Mouse (Mus musculus): ENCODE measurements around the gene Vwa2. TPM values are rescaled to one million over a fixed set of nuclear protein-coding genes. Genes with fewer than 3 reads are reported as not detected.

The Vwa2 gene
- total RNA-seq, 4 experiments from 2014 or later = not detected

DNA sequence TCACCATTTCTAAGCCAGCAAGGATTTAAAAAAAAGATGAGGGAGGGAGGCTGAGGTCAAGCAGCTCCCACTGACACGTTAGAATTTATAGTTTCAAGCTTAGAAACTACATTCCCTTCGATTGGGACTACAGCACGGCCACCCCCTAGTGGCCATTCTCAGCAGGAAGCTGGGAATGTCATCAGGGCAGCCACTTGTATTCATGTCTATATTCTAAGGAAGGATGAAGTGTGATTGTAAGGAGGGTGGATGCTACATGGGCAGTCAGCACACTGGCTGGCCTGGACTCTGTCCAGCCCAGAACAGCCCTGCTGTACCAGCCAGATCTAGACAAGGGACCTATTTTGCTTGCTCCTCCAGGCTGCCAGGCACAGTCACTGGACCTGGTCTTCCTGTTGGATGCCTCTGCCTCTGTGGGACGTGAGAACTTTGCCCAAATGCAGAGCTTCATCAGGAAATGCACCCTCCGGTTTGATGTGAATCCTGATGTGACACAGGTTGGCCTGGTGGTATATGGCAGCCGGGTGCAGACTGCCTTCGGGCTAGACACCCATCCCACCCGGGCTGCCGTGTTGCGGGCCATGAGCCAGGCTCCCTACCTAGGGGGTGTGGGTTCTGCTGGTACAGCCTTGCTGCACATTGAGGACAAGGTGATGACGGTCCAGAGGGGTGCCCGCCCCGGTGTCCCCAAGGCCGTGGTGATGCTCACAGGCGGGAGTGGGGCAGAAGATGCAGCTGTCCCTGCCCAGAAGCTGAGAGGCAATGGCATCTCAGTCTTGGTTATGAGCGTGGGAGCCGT lies 34.6 kb downstream of the Vwa2 start:
- DNase-seq (ENCODE audit: low spot score) = no peak

DNA sequence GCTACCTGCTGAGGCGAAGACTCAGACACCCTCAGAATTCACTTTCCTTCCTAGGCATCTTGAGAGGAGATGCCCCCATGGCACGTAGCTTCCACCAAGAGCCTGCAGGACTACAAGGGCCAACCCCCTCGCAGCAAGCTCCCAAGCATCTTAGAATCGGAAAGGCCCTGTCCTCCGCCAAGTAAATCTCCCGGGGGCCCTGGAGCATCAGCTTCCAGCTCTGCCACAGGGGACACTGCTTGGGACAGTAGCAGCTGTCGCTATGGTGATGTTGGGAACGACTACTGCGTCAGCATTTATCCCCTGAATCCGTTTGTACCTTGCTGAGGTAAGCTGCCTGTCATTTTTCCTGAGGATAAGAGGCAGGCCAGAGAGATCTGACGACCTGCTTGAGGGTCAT lies 36.5 kb downstream of the Vwa2 start:
- DNase-seq (ENCODE audit: low spot score) = no peak

DNA sequence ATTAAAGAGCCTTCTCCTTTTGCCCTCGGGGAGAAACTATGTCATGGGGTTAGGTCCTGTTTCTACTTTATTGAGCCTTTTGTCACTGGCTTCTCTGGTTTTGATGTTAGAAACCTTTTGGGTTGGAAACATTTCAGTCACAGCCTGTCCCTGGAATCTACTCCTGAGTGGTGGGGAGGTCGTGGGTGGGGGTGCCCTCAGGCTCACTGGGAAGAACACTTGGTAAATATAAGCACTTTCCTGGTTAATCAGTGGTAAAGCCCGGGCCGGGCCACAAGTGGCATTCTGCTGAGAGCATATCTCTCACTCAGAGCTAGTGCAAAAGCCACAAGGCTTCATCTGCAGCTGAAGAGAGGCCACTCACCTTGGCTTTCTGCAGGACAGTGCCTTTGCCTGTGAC lies 39.7 kb downstream of the Vwa2 start:
- DNase-seq (ENCODE audit: low spot score) = no peak

DNA sequence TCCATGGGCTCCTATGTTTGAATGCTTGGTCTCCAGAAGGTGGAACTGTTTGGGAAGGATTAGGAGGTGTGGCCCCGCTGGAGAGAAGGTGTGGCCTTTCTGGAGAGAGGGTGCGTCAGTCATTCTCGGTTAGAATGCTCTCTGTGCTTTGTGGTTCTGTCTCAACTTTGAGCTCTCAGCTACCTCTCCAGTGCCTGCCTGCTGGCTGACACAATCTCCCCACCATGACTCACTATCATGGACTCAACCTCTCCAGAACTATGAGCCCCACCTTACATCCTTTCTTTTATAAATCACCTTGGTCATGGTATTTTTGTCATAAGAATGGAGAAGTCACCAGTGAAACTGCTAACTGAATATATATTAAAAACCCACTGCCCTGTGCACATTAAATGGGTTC lies 40.6 kb downstream of the Vwa2 start:
- no peak for DNase-seq (ENCODE audit: low spot score)

DNA sequence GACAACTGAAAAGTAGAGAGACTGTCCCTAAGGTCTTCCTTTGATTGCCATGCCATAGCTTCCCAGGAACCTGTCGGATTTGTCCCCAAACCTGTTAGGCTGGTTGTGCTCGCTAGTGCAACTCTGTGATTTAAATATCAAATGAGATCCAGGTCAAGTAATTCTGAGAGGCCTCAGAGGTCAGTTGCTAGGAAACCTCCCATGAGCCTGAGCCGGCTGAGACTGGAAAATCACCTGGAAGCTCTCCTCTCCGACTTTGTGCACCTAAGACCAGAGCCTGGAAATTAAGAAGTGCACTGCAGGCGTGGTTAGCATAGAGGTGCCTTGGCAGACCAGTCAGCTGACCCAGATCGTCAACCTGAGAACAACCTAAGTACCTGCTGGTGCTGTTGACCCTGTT lies 41.0 kb downstream of the Vwa2 start:
- DNase-seq (ENCODE audit: low spot score) = no peak

DNA sequence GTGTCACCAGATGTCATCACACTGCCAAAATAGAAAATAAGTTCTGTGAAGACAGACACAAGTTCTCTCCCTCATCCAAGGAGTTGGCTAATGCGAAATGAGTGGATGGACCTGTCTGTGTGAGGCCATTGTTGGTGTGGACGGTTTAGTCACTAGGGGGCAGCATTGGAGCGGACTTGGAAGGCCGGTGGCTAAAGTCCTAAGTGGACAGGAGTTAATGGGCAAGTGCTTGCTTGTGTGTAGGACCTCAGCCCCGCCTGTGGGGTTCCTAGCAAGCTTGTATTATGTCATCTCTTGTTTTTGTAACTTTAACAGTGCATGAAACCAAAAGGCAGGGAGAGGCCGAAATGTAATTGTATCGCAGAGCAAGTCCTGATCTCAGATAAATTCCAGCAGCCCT lies 45.6 kb downstream of the Vwa2 start:
- DNase-seq (ENCODE audit: low spot score) = peak; percentile 89

DNA sequence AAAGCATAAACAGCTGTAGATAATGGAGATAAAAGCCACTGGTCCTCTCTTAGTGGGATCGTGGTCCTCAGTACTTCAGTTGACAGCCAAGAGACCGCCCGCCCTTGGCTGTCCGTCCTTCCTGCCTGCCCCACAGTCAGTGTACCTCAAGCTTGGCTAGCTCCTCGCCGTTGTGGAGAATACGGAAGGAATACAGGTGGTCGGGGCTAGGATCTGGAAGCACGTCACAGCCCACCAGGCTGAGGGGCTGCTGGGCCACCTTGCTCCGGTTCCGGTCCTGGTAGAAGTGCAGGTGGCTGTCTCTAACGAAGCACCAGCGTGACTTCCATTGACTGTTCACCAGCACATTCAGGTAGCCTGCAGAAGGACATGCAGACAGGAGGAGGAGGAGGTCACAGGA lies 46.2 kb downstream of the Vwa2 start:
- no peak for DNase-seq (ENCODE audit: low spot score)

DNA sequence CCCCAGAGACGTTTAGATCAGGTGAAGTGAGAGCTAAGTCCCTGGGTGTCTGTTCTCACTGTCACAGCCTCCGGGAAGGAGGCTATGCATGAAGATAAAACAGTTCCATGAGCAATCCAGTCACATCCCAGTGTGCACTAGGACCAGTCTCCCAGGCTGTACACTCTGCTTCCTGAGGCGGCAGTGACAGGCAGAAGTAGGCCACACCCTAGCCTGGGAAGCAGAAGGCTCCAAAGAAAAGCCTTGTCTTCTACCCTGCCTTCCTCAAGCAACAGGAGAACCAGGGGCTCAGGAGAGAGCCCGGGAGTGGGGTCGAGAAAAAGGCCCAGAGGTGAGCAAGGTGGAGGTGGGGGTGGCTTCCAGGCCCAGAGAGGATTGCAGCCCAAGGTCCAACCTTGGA lies 47.7 kb downstream of the Vwa2 start:
- no peak for DNase-seq (ENCODE audit: low spot score)

DNA sequence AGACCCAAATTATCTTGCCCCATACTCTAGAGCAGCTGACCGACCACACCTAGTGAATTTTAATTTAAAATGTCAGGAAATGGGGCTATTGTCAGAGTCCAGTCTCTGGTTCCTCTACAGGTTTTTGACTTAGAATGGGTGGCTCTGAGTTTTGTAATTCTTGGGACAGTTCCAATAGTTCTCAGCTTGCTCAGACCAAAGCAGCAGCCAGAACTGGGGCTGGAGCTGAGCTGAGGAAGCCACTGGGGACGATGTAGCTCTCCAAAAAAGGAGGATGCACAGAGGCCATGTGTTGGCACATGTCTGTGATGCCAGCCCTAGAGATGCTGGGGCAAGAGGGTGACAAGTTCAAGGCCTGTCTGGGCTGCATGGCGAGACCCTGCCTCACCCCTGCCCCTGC lies 55.3 kb downstream of the Vwa2 start:
- DNase-seq (ENCODE audit: low spot score) = peak; percentile 71

DNA sequence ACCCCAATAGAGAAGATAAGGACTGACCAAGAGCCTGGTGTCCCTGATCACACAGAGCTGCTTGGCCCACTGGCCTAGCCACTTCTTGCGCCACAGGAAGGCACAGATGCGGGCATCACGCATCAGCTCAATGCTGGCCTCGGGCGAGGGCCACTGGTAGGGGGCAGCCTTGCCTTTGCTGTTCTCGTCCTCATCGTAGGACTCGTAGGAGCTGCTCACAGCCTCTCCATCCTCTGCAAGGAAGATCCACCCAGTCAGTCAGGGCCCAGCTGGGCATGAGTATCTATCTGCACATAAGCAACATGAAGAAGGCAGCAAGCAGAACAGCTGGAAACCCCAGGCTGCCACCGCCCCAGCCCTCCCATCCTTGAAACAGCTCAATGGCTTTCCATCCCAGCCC lies 56.0 kb downstream of the Vwa2 start:
- no peak for DNase-seq (ENCODE audit: low spot score)

DNA sequence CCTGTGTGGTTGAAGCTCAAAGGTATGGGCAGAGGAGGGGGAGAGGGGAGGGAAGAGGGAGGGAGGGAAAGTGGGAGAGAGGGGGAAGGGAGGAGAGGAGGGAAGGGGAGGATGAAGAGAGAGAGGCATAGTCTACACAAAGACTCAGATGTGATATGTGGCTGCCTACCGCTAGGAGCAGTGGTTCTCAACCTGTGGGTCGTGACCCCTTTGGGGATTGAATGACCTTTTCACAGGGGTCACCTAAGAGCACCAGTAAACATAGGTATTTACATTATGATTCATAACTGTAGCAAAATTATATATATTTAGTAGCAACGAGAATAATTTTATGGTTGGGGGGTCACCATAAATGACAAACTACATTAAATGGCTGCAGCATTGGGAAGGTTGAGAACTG lies 59.8 kb downstream of the Vwa2 start:
- DNase-seq (ENCODE audit: low spot score) = no peak

DNA sequence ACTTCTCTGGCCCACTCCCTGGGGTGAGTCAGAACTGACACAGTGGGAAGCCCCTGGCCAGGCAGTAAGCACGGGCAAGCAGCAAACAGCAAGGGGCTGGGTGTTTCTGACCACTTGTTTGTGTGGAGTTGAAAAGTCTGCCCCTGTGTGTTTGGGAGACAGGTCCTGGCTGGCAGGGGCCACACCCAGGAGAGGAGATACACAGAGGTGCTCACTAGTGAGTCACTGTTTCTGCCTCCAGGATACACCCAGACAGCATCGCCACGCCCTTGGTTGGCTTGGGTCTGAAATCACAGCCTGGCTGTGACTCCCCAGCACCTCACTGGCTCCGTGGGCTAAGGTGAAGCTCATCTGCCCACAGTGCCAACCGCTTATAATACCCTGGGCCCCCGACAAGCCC lies 61.1 kb downstream of the Vwa2 start:
- no peak for DNase-seq (ENCODE audit: low spot score)

DNA sequence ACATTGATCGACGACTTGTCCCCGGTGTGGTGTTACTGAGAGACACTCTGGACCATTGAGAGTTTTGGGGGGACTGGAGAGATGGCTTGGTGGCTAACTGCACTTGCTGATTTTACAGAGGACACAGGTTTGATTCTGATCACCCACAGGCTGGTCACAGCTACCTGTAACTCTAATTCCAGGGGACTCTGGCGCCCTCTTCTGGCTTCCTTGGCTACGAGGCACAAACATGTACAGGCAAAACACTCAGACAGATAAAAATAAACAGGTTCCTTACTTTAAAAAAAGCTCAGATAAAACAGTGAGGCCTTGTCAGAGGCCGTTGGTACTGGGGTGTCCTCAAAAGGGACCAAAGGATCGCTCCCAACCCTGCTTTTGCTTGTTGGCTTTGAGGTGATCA lies 61.7 kb downstream of the Vwa2 start:
- no peak for DNase-seq (ENCODE audit: low spot score)

DNA sequence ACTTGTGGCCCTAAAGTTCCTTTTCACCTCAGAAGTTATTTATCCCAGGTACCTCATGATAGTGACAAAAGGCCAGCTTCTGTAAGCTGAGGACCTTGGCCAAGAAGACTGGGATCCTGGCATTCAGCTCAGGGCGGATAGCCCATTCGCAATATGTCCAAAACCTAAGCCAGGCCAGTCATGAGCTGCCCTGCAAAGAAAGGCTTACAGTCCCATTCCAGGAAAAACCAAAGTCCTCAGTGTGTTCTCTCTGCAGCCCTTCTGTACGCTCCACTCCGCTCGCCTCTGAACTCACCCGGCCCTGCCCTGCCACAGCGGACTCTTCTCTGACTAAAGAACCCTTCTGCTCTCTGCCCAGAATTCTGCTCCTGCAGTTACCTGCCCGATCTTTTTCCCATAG lies 62.2 kb downstream of the Vwa2 start:
- DNase-seq (ENCODE audit: low spot score) = no peak

DNA sequence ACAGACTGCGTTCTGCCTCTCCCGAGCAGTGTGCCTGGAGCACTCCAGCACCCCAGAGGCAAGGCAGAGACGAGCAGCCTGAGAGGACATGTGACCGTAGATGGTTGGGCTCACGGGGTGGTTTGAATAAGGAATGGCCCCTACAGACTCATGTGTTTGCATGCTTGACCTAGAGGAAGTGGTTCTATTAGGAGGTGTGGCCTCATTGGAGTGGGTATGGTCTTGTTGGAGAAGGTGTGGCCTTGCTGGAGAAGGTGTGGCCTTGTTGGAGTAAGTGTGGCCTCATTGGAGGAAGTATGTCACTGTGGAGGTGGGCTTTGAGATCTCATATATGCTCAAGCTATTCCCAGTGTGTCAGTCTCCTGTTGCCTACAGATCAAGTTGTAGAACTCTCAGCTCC lies 63.9 kb downstream of the Vwa2 start:
- no peak for DNase-seq (ENCODE audit: low spot score)

DNA sequence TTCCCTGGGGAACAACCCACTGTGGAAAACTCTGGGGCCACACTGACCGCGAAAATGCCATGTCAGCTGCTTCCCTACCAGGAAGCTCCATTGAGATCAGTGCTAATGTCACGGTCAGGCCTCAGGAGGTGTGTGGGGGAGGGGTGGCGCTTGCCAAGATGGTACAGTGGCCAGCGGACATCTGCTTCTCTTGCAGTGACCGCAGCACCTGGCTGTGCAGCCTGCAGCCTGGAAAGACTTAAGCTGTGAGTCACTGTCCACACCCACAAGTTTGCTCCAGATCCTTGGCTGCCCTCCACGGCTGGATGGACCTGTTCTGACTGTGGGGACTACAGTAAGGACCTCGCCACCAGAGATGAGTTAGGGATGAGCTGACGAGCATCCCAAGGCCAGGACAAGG lies 65.8 kb downstream of the Vwa2 start:
- peak; percentile 53 for DNase-seq (ENCODE audit: low spot score)

DNA sequence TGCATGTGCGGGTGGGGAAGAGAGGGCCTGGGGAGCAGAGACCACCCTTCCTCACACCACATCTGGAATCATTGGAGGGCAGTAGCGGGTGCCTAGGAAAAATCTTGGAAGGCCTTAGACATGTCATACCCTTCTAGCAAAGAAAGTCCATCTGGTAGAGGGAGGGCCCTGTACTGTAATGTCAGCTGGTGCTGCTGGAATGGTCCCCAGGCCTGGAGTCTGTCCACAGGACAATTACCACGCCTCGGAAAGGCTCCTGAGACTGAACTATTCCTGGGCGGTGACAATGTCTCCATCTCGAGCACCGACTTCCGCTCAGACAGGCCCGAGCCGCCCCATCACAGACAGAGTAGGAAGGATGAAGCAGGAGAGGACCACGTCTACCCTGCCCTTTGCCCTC lies 66.5 kb downstream of the Vwa2 start:
- DNase-seq (ENCODE audit: low spot score) = peak; percentile 80

DNA sequence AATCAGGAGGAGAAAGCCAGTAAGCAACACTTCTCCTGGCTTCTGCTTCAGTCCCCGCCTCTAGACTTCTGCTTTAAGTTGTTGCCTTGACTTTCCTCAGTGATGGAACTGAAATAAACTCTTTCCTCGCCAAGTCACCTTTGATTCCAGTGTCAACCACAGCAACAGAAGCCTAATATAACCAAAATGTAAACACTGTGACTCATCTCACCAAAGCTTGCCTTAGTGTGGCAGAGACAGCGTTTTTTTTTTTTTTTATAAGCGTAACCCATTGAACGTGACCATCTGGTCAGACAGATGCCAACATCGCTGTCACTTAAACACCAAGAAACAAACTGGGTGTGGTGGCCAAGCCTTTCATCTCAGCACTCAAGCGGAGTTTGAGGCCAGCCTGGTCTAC lies 68.2 kb downstream of the Vwa2 start:
- no peak for DNase-seq (ENCODE audit: low spot score)

DNA sequence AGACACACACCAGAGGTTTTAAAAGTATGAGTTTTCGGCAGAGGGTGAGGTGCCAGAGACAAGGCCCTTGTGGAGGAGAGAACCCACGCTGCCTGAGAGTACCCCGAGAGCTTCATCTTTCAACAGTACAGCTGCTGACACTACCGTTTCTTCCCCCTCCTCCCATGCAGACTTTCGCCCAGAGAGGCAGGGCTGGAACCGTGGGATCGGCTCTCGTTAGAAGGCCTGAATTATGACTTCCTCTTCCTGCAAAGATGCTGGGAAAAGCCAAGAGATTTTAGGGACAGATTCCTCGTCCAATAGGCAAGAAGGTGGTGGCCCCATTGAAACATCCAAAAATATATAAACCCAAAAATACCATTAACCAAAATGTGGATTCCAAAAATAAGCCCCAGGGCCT lies 70.2 kb downstream of the Vwa2 start:
- DNase-seq (ENCODE audit: low spot score) = no peak

DNA sequence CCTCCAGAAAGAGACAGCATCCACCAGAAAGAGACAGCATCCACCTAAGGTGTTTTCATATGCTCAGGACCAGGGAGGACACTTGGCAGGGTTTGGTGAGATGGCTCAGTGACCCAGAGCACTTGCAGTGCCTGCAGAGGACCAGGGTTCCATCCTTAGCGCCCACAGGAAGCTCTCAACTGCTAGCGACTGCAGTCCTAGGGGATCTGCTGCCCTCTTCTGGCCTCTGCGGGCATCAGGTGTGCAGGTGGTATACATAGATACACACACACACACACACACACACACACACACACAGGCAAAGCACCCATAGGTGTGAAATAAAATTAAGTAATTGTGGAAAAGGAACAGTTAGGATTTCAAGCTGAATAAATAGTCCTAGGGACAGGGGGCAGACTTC lies 70.8 kb downstream of the Vwa2 start:
- DNase-seq (ENCODE audit: low spot score) = no peak

DNA sequence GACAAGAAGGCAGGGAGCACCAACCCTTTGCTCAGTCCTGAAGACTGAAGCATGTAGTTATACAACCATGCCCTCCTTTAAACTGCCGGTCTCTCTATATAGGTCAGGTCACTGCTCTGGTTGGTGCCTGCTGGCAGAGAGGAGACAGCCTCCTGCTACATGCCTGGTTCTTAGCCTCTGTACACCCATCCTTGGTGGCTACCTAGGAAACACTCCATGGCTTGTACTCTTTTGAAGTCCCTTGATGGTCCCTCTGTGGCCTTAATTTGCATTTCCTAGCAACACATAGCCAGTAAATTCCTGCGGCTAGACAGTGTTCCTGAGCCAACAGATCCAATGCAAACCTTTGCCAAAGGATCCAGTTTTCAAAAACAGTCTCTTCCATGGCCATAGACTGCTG lies 71.6 kb downstream of the Vwa2 start:
- DNase-seq (ENCODE audit: low spot score) = no peak

DNA sequence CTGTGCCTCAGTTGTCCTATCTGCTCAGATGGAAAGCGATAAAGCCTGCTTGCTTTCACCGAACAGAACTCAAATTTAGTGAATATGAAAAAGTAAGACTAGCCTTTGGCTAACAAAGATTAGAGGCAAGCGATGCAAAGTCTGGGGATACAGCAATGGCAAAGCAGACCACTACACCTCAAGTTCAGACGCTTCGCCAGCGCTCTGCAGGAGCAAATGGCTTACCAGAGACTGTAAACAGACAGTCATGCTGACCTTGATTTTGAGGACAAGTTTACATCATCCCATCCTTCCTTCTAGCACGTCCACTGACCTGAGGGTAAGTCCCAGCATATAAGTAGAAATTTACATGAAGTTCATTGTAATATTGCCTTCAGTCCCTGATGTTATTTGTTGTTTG lies 72.2 kb downstream of the Vwa2 start:
- no peak for DNase-seq (ENCODE audit: low spot score)

DNA sequence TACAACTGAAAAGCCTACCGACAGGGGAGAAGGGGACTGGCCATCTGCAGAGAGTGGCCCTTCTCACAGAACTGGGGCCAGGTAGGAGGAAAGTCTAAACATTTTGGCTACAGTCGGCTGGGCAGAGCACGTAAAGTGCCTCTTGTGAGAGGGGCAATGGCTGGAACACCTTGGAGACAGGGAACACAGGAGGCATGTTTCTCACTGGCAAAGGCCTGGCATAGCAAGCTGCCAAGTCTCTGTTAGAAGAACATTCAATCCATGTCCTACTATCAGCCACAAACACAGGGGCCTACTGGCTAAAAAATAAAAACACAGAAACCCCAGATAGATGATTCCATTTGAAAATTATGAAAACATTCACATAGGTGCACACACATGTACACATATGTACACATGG lies 72.7 kb downstream of the Vwa2 start:
- no peak for DNase-seq (ENCODE audit: low spot score)

DNA sequence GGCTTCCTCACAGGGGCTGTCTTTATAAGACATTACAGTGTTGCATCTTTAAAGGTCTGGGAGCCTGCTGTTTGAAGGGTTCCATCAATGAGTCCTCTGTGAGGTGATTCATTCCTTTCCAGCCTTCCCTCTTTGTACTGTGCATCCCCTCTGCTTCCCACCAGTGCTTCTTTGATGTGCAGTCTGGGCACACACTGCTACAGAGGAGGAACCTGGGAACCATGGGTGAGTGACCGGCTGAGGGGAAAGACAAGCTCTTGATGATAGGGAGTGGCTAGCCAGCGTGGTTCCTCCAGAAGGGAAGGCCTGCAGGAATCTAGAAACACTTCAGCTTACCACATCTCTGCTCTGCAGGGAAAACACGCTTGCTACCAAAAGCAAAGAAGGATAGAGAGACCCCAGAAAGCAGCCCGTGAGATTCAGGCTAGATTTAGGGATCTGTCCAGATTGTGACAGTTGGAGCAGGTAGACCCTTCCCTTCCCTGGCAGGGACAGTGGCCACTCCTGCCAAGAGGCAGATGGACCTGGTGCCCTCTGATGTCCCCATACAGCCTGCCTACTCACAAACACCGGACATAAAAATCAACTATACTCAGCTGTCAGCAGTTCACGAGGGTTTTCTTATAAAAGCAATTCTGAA lies 74.0 kb downstream of the Vwa2 start:
- DNase-seq (ENCODE audit: low spot score) = no peak

Measured in heart, adult 8-10 months (tissue).